Mouse (Mus musculus): ENCODE data around the gene Lep. TPM values are rescaled to one million over a fixed set of nuclear protein-coding genes. Genes with fewer than 3 reads are reported as not detected.
A peak's percentile ranks its signal among the peaks of the same experiment; 100 is the strongest.

Gene Lep
- polyA plus RNA-seq, 1 experiment from 2014 or later: not detected

DNA sequence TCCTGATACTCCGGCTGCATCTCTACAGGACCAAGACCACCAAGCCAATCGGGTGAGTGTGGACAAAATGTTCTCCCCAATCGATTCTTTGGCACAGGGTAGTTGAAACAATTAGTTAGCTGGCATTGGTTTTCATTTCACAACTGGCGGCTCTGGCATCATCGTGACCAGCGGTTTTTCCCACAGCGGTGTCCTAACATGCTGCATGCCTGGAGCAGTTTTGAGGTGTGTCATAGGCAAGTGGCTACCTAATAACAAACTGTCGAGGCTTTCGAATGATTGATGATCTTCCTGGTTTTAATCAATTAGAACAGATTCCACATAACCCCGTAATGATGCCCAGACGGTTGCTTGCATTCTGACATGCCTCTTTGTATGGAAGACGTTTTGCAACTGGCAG is 27.6 kb upstream of the Lep start:
- WGBS: 90% methylated on average over 12 of the region's 12 CpGs

GRCm38 (mm10) chr6:29033981-29034646 is 25.9 kb upstream of the Lep start:
- H3K27ac ChIP-seq (ENCODE audit: low read depth, low read length): no peak overlapping the region
- no peak overlapping the region for H3K4me3 ChIP-seq (ENCODE audit: low read depth, low read length)
- 0 out of 2 replicates have a peak, but pooled peaks have one; percentile 33 for ATAC-seq (ENCODE audit: low FRiP score)
- WGBS: 62% methylated on average over 7 of the region's 7 CpGs
- no peaks in the 10 kb centered on the region for H3K36me3 ChIP-seq (ENCODE audit: control insufficient read depth, insufficient read depth, low read length)
- no peak overlapping the region for H3K4me2 ChIP-seq
- no peaks in the 10 kb centered on the region for H3K27me3 ChIP-seq (ENCODE audit: control insufficient read depth, insufficient read depth, low read length)
- DNase-seq (ENCODE audit: low spot score, missing footprints): peak; percentile 76
- H3K9me3 ChIP-seq (ENCODE audit: control insufficient read depth, low read length): no peaks in the 10 kb centered on the region; the same call in 1 of the 2 replicates
- H3K4me1 ChIP-seq (ENCODE audit: control insufficient read depth, insufficient read depth, low read length): no peaks in the 10 kb centered on the region
- H3K9ac ChIP-seq (ENCODE audit: low read length): no peak overlapping the region

More for the DNA sequence above, 27.6 kb upstream of the Lep start:
- H3K4me2 ChIP-seq: no peak overlapping the region
- no peaks in the 10 kb centered on the region for H3K36me3 ChIP-seq (ENCODE audit: control insufficient read depth, insufficient read depth, low read length)
- DNase-seq (ENCODE audit: low spot score, missing footprints) (peak; percentile 79), ATAC-seq (ENCODE audit: low FRiP score) (no peak)
- no peak overlapping the region for H3K4me3 ChIP-seq (ENCODE audit: low read depth, low read length)
- H3K4me1 ChIP-seq (ENCODE audit: control insufficient read depth, insufficient read depth, low read length): no peaks in the 10 kb centered on the region
- H3K9ac ChIP-seq (ENCODE audit: low read length): no peak overlapping the region
- no peak overlapping the region for H3K27ac ChIP-seq (ENCODE audit: low read depth, low read length)
- no peaks in the 10 kb centered on the region for H3K27me3 ChIP-seq (ENCODE audit: control insufficient read depth, insufficient read depth, low read length)
- no peaks in the 10 kb centered on the region; the same call in 1 of the 2 replicates for H3K9me3 ChIP-seq (ENCODE audit: control insufficient read depth, low read length)

- ATAC-seq (ENCODE audit: low FRiP score): no peak
- H3K9me3 ChIP-seq (ENCODE audit: control insufficient read depth, low read length): no peaks in the 10 kb centered on the region
- WGBS: 64% methylated on average over 4 of the region's 4 CpGs
- no peaks in the 10 kb centered on the region for H3K27me3 ChIP-seq (ENCODE audit: control insufficient read depth, insufficient read depth, low read length)
- DNase-seq (ENCODE audit: low spot score, missing footprints): peak; percentile 4
- no peak overlapping the region for H3K27ac ChIP-seq (ENCODE audit: low read depth, low read length)
- H3K4me2 ChIP-seq: no peak overlapping the region
- no peaks in the 10 kb centered on the region for H3K4me1 ChIP-seq (ENCODE audit: control insufficient read depth, insufficient read depth, low read length)
- H3K9ac ChIP-seq (ENCODE audit: low read length): no peak overlapping the region
- no peaks in the 10 kb centered on the region for H3K36me3 ChIP-seq (ENCODE audit: control insufficient read depth, insufficient read depth, low read length)
- H3K4me3 ChIP-seq (ENCODE audit: low read depth, low read length): no peak overlapping the region
Measured at GRCm38 (mm10) chr6:29036698-29037097, 23.3 kb upstream of the Lep start.

DNA sequence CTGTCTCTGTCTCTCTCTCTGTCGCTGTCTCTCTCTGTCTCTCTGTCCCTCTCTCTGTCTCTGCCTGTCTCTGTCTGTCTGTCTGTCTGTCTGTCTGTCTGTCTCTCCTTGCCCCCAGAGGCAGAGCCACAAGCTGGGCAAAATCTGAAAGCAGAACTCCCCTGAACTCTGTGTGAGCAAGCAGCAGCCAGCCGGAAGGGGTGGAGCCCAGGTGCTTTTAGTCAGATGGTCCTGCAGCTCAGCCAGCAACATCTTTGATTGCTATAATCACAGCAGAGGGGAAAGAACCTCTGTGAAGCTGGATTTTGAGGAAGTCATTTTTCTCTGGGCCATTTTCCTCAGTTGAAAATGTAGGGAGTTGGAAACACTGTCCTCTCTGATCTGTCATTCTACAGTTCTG is 19.8 kb upstream of the Lep start:
- no peak overlapping the region for H3K4me3 ChIP-seq (ENCODE audit: low read depth, low read length)
- whole genome bisulfite sequencing: 90% methylated on average over 2 of the region's 2 CpGs

GRCm38 (mm10) chr6:29044029-29044428 is 16.0 kb upstream of the Lep start:
- Histone ChIP-seq H3K9ac (ENCODE audit: low read length) (no peak overlapping the region), H3K36me3 (ENCODE audit: control insufficient read depth, insufficient read depth, low read length) (no peaks in the 10 kb centered on the region), H3K9me3 (ENCODE audit: control insufficient read depth, low read length) (no peaks in the 10 kb centered on the region), H3K27me3 (ENCODE audit: control insufficient read depth, insufficient read depth, low read length) (no peaks in the 10 kb centered on the region), H3K4me2 (no peak overlapping the region), H3K4me1 (ENCODE audit: control insufficient read depth, insufficient read depth, low read length) (no peaks in the 10 kb centered on the region), H3K27ac (ENCODE audit: low read depth, low read length) (no peak overlapping the region), H3K4me3 (ENCODE audit: low read depth, low read length) (no peak overlapping the region)
- DNase-seq (ENCODE audit: low spot score, missing footprints) (peak; percentile 14), ATAC-seq (ENCODE audit: low FRiP score) (no peak)

More for the DNA sequence above, 19.8 kb upstream of the Lep start:
- DNase-seq (ENCODE audit: low spot score, missing footprints) (peak; percentile 59), ATAC-seq (ENCODE audit: low FRiP score) (no peak)
- H3K27ac ChIP-seq (ENCODE audit: low read depth, low read length): no peak overlapping the region
- H3K4me1 ChIP-seq (ENCODE audit: control insufficient read depth, insufficient read depth, low read length): no peaks in the 10 kb centered on the region
- no peaks in the 10 kb centered on the region for H3K36me3 ChIP-seq (ENCODE audit: control insufficient read depth, insufficient read depth, low read length)
- no peaks in the 10 kb centered on the region for H3K27me3 ChIP-seq (ENCODE audit: control insufficient read depth, insufficient read depth, low read length)
- H3K9ac ChIP-seq (ENCODE audit: low read length): no peak overlapping the region
- H3K4me2 ChIP-seq: no peak overlapping the region
- no peaks in the 10 kb centered on the region for H3K9me3 ChIP-seq (ENCODE audit: control insufficient read depth, low read length)

GRCm38 (mm10) chr6:29049926-29050325 is 10.1 kb upstream of the Lep start:
- DNase-seq (ENCODE audit: low spot score, missing footprints): no peak
- ATAC-seq (ENCODE audit: low FRiP score): no peak
- Histone ChIP-seq H3K36me3 (ENCODE audit: control insufficient read depth, insufficient read depth, low read length) (no peaks in the 10 kb centered on the region), H3K4me2 (no peak overlapping the region), H3K27me3 (ENCODE audit: control insufficient read depth, insufficient read depth, low read length) (no peaks in the 10 kb centered on the region), H3K9me3 (ENCODE audit: control insufficient read depth, low read length) (no peaks in the 10 kb centered on the region), H3K4me1 (ENCODE audit: control insufficient read depth, insufficient read depth, low read length) (no peaks in the 10 kb centered on the region), H3K4me3 (ENCODE audit: low read depth, low read length) (no peak overlapping the region), H3K9ac (ENCODE audit: low read length) (no peak overlapping the region), H3K27ac (ENCODE audit: low read depth, low read length) (no peak overlapping the region)
- 69% methylated on average over 5 of the region's 5 CpGs for WGBS

DNA sequence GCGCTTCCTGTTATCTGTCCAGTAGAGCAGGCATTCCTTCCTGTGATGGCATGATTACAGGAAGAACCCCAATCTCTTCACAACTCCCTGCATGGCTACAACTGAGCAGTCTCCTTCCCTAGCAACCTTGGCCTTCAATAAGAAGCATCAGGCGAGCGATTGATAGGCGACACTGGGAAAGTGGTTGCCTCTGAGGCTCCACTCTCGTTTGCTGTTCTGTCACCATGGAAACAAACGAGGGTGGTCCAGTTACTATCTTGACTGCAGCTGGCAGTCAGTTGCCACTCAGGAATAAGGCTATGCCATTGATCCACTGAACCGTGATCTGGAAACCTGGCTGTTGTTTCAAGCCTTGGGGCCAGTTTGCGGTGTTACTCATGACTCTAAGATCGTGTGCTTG is 7.8 kb upstream of the Lep start:
- H3K27me3 ChIP-seq (ENCODE audit: control insufficient read depth, insufficient read depth, low read length): no peaks in the 10 kb centered on the region
- H3K36me3 ChIP-seq (ENCODE audit: control insufficient read depth, insufficient read depth, low read length): no peaks in the 10 kb centered on the region
- 70% methylated on average over 9 of the region's 9 CpGs for WGBS
- ATAC-seq (ENCODE audit: low FRiP score): no peak
- no peak overlapping the region for H3K4me2 ChIP-seq
- no peak overlapping the region for H3K27ac ChIP-seq (ENCODE audit: low read depth, low read length)
- DNase-seq (ENCODE audit: low spot score, missing footprints): no peak
- H3K9ac ChIP-seq (ENCODE audit: low read length): no peak overlapping the region
- no peaks in the 10 kb centered on the region for H3K4me1 ChIP-seq (ENCODE audit: control insufficient read depth, insufficient read depth, low read length)
- no peaks in the 10 kb centered on the region for H3K9me3 ChIP-seq (ENCODE audit: control insufficient read depth, low read length)
- H3K4me3 ChIP-seq (ENCODE audit: low read depth, low read length): no peak overlapping the region

DNA sequence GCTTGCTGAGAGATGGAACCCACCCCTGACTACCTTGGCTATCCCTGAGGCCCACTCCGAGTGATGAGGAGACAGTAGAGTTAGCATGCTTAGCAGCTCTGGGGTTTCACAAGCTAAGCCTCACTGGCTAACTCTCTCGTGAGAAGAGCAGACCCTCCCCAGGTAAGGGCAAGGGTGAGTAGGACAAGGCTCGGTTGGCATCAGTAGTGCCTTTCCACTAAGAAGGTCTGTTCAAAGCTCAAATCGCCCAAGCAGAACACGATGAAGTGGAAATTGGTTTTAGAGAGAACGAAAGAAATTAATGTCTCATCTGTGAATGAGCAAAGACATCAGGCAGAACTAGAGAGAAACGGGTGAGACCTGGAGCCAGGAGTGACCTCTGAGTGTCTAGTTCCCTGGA is 6.8 kb upstream of the Lep start:
- no peaks in the 10 kb centered on the region for H3K4me1 ChIP-seq (ENCODE audit: control insufficient read depth, insufficient read depth, low read length)
- ATAC-seq (ENCODE audit: low FRiP score): no peak

DNA sequence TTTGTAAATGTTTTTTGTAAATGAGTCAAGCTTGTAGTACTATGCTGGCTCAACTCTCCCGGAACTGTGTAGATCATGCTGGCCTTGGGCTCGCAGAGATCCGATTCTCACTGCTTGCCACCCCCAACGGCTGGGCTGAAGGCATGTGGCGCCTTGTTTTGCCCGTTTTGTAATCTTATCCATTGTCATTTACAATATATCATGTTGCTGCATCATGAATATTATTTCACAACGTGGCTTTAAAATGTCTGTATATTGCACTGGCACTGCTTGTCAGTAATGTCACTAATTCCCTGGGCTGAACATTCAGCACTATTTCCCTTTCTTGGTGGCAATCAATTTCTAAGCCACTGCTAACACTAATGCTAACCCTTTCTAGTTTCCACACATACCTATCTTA is 3.6 kb upstream of the Lep start:
- no peak for ATAC-seq (ENCODE audit: low FRiP score)
- Histone ChIP-seq H3K36me3 (ENCODE audit: control insufficient read depth, insufficient read depth, low read length) (no peaks in the 10 kb centered on the region), H3K4me3 (ENCODE audit: low read depth, low read length) (no peak overlapping the region), H3K9ac (ENCODE audit: low read length) (no peak overlapping the region), H3K27me3 (ENCODE audit: control insufficient read depth, insufficient read depth, low read length) (no peaks in the 10 kb centered on the region), H3K4me1 (ENCODE audit: control insufficient read depth, insufficient read depth, low read length) (no peaks in the 10 kb centered on the region), H3K4me2 (no peak overlapping the region), H3K27ac (ENCODE audit: low read depth, low read length) (no peak overlapping the region), H3K9me3 (ENCODE audit: control insufficient read depth, low read length) (no peaks in the 10 kb centered on the region)
- no peak for DNase-seq (ENCODE audit: low spot score, missing footprints)
- 87% methylated on average over 7 of the region's 7 CpGs for WGBS

More for the DNA sequence above, 6.8 kb upstream of the Lep start:
- no peaks in the 10 kb centered on the region for H3K9me3 ChIP-seq (ENCODE audit: control insufficient read depth, low read length)
- no peaks in the 10 kb centered on the region for H3K27me3 ChIP-seq (ENCODE audit: control insufficient read depth, insufficient read depth, low read length)
- no peak overlapping the region for H3K4me2 ChIP-seq
- 84% methylated on average over 7 of the region's 7 CpGs for WGBS
- H3K9ac ChIP-seq (ENCODE audit: low read length): no peak overlapping the region
- H3K36me3 ChIP-seq (ENCODE audit: control insufficient read depth, insufficient read depth, low read length): no peaks in the 10 kb centered on the region
- no peak overlapping the region for H3K4me3 ChIP-seq (ENCODE audit: low read depth, low read length)
- no peak overlapping the region for H3K27ac ChIP-seq (ENCODE audit: low read depth, low read length)
- no peak for DNase-seq (ENCODE audit: low spot score, missing footprints)
